Mouse (Mus musculus): Measurements from ENCODE around the gene Tnrc6c.

- TF ChIP-seq CTCF (IDR thresholded peaks at IDR 0.05; ENCODE audit: extremely low read depth, insufficient read length, insufficient replicate concordance, low read depth, low read length) (no peak), POLR2A (IDR thresholded peaks at IDR 0.05; ENCODE audit: low read depth, low read length) (no peak)
Measured at GRCm38 (mm10) chr11:117667152-117667551, 13.1 kb downstream of the Tnrc6c start.

All from small intestine, adult 2 months (tissue).